Mouse (Mus musculus) macrophage (primary cell): Measurements from ENCODE around the gene 0610010K14Rik. TPM values are rescaled to one million over a fixed set of nuclear protein-coding genes. Genes with fewer than 3 reads are reported as not detected.

Experiments
- H3K27ac ChIP-seq: fragments of 350-480 bp; formaldehyde crosslinking; 2 replicates; pipeline ENCODE4 v1.9.0; 2021
- H3K36me3 ChIP-seq: fragments of 350-480 bp; formaldehyde crosslinking; 2 replicates; pipeline ENCODE4 v1.9.0; 2021; ENCODE audit errors: inconsistent target
- H3K4me3 ChIP-seq: fragments of 350-480 bp; formaldehyde crosslinking; 2 replicates; pipeline ENCODE4 v1.9.0; 2021; ENCODE audit errors: inconsistent target
- H3K79me2 ChIP-seq: fragments of 350-480 bp; formaldehyde crosslinking; 2 replicates; pipeline ENCODE4 v1.9.0; 2021; ENCODE audit errors: inconsistent target
- WGBS: methylation state at CpG from one replicate; pipeline ENCODE4 v1.1.7; 2026; ENCODE audit warnings: inconsistent platforms; ENCODE audit not compliant: missing documents; 5-methylcytosine and 5-hydroxymethylcytosine counted together
- polyA plus RNA-seq: library from polyadenylated mRNA; stranded (reverse); fragments of 250-400 nt; gene quantifications from 3 replicates; pipeline ENCODE4 v1.2.4, GENCODE M21; 2018; ENCODE audit warnings: inconsistent platforms

0610010K14Rik gene
- polyA plus RNA-seq, 1 experiment from 2014 or later = 61.6 TPM

DNA sequence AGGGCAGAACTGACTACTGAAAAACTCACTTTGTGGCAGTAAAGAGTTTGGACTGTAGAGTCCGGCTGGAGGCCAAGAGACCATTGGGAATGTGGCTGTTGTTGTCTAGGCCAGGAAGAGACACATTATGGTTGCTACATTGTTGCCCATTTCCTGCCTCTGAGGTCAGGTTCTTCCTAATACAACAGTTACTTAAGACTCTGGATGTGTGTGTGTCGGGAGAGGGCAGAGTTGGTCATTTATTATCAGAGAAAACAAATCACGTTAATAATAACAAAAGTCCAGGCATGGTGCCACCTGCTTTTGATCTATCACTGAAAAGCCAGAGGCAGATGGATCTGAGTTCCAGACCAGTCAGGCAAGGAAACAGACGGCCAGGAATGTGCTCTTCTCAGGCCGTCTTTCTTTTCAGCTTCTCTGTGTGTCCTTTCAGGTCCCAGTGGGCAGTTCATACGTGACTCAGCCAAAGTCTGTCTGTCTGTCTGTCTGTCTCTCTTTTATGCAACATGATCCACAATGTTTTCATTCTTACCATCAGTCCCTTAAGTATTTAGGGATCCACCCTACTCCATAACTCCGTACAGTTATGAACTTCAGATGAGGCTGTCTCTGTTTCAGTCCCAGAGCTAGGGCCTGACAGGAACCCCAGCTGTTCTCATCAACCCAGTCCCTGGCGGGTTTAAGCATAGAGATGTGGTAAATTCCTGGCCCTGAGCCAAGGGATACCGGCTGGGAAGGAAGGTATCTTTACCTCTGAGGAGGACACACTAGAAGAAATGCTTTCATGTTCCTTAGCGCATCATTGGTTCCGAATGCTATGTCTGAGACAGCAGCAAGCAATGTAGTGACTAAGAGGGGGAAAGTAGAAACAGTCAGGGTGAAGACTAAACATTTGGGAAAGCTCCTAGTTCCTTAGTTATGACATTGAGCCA is 44.1 kb downstream of the 0610010K14Rik start:
- H3K27ac ChIP-seq = no peak overlapping the region
- H3K4me3 ChIP-seq = no peak overlapping the region
- no peaks in the 10 kb centered on the region for H3K79me2 ChIP-seq
- WGBS = 75% methylated on average over 11 of the region's 11 CpGs
- H3K36me3 ChIP-seq = no peaks in the 10 kb centered on the region

DNA sequence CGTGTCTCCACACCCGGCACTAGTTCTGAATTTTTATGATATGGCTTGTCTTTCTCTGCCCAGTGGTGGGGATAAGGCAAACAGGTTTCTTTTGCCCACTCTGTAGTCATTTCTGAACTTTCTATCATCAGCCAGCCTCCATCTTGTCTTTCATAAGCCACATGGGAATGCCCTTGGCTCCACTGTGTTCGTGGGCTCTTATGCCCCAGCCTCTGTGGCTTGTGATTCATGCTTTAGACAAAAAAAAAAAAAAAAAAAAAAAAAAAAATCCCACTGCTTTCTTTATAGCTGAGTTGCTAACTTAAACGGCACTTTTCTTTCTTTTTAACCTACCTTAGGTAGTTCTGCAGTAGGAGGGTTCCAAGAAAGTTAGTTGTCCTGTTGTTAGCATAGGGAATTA is 45.6 kb downstream of the 0610010K14Rik start:
- Histone ChIP-seq H3K4me3 (no peak overlapping the region), H3K27ac (no peak overlapping the region), H3K36me3 (no peaks in the 10 kb centered on the region), H3K79me2 (no peaks in the 10 kb centered on the region)
- WGBS = 75% methylated on average over 4 of the region's 4 CpGs

DNA sequence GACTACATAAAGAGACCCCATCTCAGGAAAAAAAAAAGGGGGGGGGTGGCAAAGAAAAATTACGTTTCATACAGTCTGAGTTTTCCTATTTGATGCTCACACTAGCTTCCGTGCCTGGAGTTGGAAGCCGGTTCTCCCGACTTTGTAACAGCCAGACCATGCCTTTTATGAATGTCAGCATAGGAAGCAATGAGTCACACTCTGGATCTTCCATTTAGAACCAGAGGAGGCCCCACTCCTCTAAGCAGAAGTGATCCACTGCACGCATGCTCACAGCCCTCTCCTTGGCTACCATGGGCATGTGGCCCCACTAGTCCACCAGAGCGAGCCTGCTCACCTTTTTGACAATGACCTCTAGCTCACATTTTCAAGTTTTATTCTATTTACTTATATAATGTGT is 46.5 kb downstream of the 0610010K14Rik start:
- Histone ChIP-seq H3K27ac (peak overlapping the region; percentile 12; the same call in 1 of the 2 replicates), H3K79me2 (no peaks in the 10 kb centered on the region), H3K36me3 (no peaks in the 10 kb centered on the region), H3K4me3 (no peak overlapping the region)
- 82% methylated on average over 6 of the region's 6 CpGs for WGBS

DNA sequence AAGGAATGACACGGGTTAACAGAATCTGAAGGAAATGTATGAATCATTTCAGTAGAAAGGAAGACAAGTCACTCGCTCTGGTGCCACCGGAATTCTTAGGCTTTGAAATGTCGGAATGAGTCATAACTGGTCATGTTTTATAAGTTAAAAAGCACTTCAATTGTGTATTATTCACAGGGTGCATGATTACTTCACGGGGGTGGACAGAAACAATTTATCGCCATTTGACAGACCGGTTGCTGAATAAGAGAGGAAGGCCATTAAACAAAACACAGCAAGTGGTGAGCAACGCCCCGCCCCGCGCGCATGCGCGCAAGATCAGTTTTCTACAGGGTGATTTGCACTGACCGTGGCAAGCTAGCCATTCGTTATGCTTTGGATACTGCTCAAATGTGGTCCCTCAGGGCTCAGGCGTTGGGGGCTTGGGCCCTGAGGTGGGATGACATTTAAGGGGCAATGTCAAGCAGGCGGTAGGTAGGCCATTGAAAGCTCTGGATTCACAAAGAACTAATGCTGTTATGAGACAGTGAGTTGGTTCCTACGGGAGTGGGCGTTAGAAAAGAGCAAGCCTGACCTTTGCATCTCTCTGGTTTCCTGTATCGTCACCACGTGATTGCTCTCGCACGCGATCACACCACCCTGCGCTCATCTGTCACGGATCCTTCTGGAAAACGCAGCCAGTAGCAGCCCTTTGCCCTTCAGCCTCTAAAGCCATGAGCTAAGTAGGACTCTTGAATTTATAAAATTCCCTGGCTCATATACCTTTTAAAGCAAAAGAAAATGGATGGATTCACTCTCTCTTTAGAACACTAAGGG is 48.2 kb downstream of the 0610010K14Rik start:
- WGBS = 93% methylated on average over 28 of the region's 28 CpGs
- no peak overlapping the region for H3K4me3 ChIP-seq
- no peaks in the 10 kb centered on the region for H3K79me2 ChIP-seq
- no peaks in the 10 kb centered on the region for H3K36me3 ChIP-seq
- no peak overlapping the region for H3K27ac ChIP-seq

Other genes starting within 250 kb of the 0610010K14Rik start
- gene Gabarap, start 246.8 kb downstream of the 0610010K14Rik start, polyA plus RNA-seq = 791 to 1,264 TPM (median 1,032 TPM) in 3 replicates
- gene Phf23, start 242.1 kb downstream of the 0610010K14Rik start, polyA plus RNA-seq = 62.4 to 122 TPM (median 77.3 TPM) in 3 replicates
- gene Dvl2, start 237.3 kb downstream of the 0610010K14Rik start, polyA plus RNA-seq = 10.8 to 21.7 TPM (median 11.8 TPM) in 3 replicates
- 31.8 to 39.7 TPM (median 37.2 TPM) in 3 replicates for gene Acadvl, start 222.5 kb downstream of the 0610010K14Rik start, polyA plus RNA-seq
- gene Dlg4, start 221.0 kb downstream of the 0610010K14Rik start, polyA plus RNA-seq = 4.4 to 6.6 TPM (median 4.6 TPM) in 3 replicates
- not detected in 3 replicates for gene Asgr1, start 183.8 kb downstream of the 0610010K14Rik start, polyA plus RNA-seq
- gene Asgr2, start 145.3 kb downstream of the 0610010K14Rik start, polyA plus RNA-seq = 1.5 to 3.4 TPM in 2 of 3 replicates, not detected in the other
- 1.6 to 5.1 TPM (median 3.1 TPM) in 3 replicates for gene Mgl2, start 107.6 kb downstream of the 0610010K14Rik start, polyA plus RNA-seq
- 10.4 to 103 TPM (median 37.8 TPM) in 3 replicates for gene Clec10a, start 81.7 kb downstream of the 0610010K14Rik start, polyA plus RNA-seq
- gene Slc16a11, start 25.2 kb downstream of the 0610010K14Rik start, polyA plus RNA-seq = not detected in 3 replicates
- 7.4 to 12.5 TPM (median 10.7 TPM) in 3 replicates for gene Slc16a13, start 16.9 kb downstream of the 0610010K14Rik start, polyA plus RNA-seq
- 0.14 TPM in 1 of 3 replicates, not detected in the others for gene Bcl6b, start 8.1 kb downstream of the 0610010K14Rik start, polyA plus RNA-seq
- 2.6 to 6.0 TPM (median 4.8 TPM) in 3 replicates for gene Gm21988, start 1.9 kb upstream of the 0610010K14Rik start, polyA plus RNA-seq
- gene Rnasek, start 1.9 kb upstream of the 0610010K14Rik start, polyA plus RNA-seq = 534 to 573 TPM (median 562 TPM) in 3 replicates
- gene Alox12, start 17.4 kb upstream of the 0610010K14Rik start, polyA plus RNA-seq = 0.09 to 0.95 TPM (median 0.17 TPM) in 3 replicates
- gene Alox12e, start 84.7 kb upstream of the 0610010K14Rik start, polyA plus RNA-seq = not detected in 3 replicates
- not detected in 3 replicates for gene Alox15, start 114.1 kb upstream of the 0610010K14Rik start, polyA plus RNA-seq
- gene Pelp1, start 172.1 kb upstream of the 0610010K14Rik start, polyA plus RNA-seq = 16.8 to 21.8 TPM (median 20.3 TPM) in 3 replicates
- gene Arrb2, start 194.7 kb upstream of the 0610010K14Rik start, polyA plus RNA-seq = 230 to 319 TPM (median 312 TPM) in 3 replicates
- gene Med11, start 214.0 kb upstream of the 0610010K14Rik start, polyA plus RNA-seq = 29.8 to 44.9 TPM (median 39.4 TPM) in 3 replicates
- gene Zmynd15, start 221.5 kb upstream of the 0610010K14Rik start, polyA plus RNA-seq = 2.4 to 5.2 TPM (median 4.4 TPM) in 3 replicates
- 84.4 to 133 TPM (median 111 TPM) in 3 replicates for gene Cxcl16, start 222.1 kb upstream of the 0610010K14Rik start, polyA plus RNA-seq